Mouse (Mus musculus): ENCODE results near the gene Apoa2. TPM values are rescaled to one million over a fixed set of nuclear protein-coding genes. Genes with fewer than 3 reads are reported as not detected.

Apoa2 gene
- 2.1 and 105 TPM in 2 replicates for total RNA-seq (2021)
- long read RNA-seq, transcript Apoa2-201 (4 exons, 492 nt) = minor isoform, 1,520 of 3,504 reads
- long read RNA-seq, transcript Apoa2-202 (4 exons, 458 nt) = minor isoform, 7 of 3,504 reads
- long read RNA-seq, transcript Apoa2-204 (4 exons, 518 nt) = major isoform, 1,736 of 3,504 reads
- long read RNA-seq, transcript Apoa2-203 (4 exons, 470 nt) = minor isoform, 41 of 3,504 reads
- long read RNA-seq, partial matches to known transcripts = 135 of 3,504 reads
- long read RNA-seq, other reads (novel, unspliced or antisense) = 65 of 3,504 reads

GRCm38 (mm10) chr1:171224857-171225256, at the start of gene Apoa2:
Gene Apoa2, plus strand, starts transcription at chr1:171225054.
- no peak for DNase-seq

- DNase-seq = peak; percentile 25
Measured at GRCm38 (mm10) chr1:171179487-171180171, 45.2 kb upstream of the Apoa2 start.

- no peak for DNase-seq
Measured at GRCm38 (mm10) chr1:171183025-171183424, 41.8 kb upstream of the Apoa2 start.

- no peak for DNase-seq
Measured at GRCm38 (mm10) chr1:171183620-171184019, 41.2 kb upstream of the Apoa2 start.

- DNase-seq = peak; percentile 21
Measured at GRCm38 (mm10) chr1:171184314-171184713, 40.5 kb upstream of the Apoa2 start.

- no peak for DNase-seq
Measured at GRCm38 (mm10) chr1:171185655-171186054, 39.2 kb upstream of the Apoa2 start.

GRCm38 (mm10) chr1:171187851-171188700, 36.8 kb upstream of the Apoa2 start:
- no peak for DNase-seq

- no peak for DNase-seq
Measured at GRCm38 (mm10) chr1:171189046-171189445, 35.8 kb upstream of the Apoa2 start.

- no peak for DNase-seq
Measured at GRCm38 (mm10) chr1:171189476-171190114, 35.3 kb upstream of the Apoa2 start.

GRCm38 (mm10) chr1:171190832-171191231, 34.0 kb upstream of the Apoa2 start:
- no peak for DNase-seq

GRCm38 (mm10) chr1:171192283-171192682, 32.6 kb upstream of the Apoa2 start:
- no peak for DNase-seq

- no peak for DNase-seq
Measured at GRCm38 (mm10) chr1:171193093-171193840, 31.6 kb upstream of the Apoa2 start.

- DNase-seq = no peak
Measured at GRCm38 (mm10) chr1:171193911-171194830, 30.7 kb upstream of the Apoa2 start.

GRCm38 (mm10) chr1:171195046-171195822, 29.6 kb upstream of the Apoa2 start:
- DNase-seq = no peak

- peak; percentile 68 for DNase-seq
Measured at GRCm38 (mm10) chr1:171195887-171196397, 28.9 kb upstream of the Apoa2 start, which contains the start of gene Pcp4l1. Gene Pcp4l1, minus strand, starts transcription at chr1:171196268.

GRCm38 (mm10) chr1:171199532-171199931, 25.3 kb upstream of the Apoa2 start:
- no peak for DNase-seq

- no peak for DNase-seq
Measured at GRCm38 (mm10) chr1:171200769-171201168, 24.1 kb upstream of the Apoa2 start.

GRCm38 (mm10) chr1:171203471-171204248, 21.2 kb upstream of the Apoa2 start:
- DNase-seq = no peak
